Mouse (Mus musculus) kidney, postnatal 14 days (tissue): ENCODE results near the gene Ss18l2.
A peak's percentile ranks its signal among the peaks of the same experiment; 100 is the strongest.

Experiments used
- DNase-seq: peaks from one replicate; pipeline ENCODE4 v3.0.0; 2022; ENCODE audit warnings: mixed read lengths

Ss18l2 gene

GRCm38 (mm10) chr9:121704646-121705625 is 5.2 kb upstream of the Ss18l2 start, which contains the start of gene Sec22c:
Sec22c (minus strand) TSS chr9:121705490.
- peak; percentile 95 for DNase-seq

DNA sequence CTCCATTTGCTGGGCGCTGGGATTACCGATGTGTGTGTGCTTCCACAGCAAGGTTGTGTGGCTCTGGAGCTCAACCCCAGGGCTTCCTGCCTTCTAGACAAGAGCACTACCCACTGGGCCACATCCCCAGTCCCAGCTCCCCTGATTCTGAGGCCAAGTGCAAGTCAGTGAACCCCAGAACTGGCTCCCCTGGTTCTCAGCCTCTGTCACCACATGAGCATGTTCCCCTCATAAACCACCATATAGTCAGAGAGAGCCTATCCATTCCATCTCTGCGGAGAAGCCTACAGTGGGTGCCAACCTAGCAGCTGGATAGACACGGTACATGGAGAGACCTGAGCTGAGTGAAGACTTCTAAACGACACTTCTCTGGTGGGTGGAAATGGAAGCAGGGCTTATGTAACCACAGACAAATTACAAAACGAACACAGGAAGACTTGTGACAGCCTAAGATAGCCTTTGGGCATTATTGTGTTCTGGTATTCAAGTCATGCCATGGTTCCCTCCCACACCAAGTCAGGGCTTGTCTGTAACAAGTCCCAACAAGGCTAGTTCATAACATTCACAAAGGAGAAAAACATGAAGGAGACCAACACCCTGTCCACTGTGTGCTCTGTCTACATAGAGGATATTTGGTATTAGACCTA is 4.0 kb upstream of the Ss18l2 start:
- DNase-seq, result no peak

GRCm38 (mm10) chr9:121707801-121708200 is 2.3 kb upstream of the Ss18l2 start:
- no peak for DNase-seq

DNA sequence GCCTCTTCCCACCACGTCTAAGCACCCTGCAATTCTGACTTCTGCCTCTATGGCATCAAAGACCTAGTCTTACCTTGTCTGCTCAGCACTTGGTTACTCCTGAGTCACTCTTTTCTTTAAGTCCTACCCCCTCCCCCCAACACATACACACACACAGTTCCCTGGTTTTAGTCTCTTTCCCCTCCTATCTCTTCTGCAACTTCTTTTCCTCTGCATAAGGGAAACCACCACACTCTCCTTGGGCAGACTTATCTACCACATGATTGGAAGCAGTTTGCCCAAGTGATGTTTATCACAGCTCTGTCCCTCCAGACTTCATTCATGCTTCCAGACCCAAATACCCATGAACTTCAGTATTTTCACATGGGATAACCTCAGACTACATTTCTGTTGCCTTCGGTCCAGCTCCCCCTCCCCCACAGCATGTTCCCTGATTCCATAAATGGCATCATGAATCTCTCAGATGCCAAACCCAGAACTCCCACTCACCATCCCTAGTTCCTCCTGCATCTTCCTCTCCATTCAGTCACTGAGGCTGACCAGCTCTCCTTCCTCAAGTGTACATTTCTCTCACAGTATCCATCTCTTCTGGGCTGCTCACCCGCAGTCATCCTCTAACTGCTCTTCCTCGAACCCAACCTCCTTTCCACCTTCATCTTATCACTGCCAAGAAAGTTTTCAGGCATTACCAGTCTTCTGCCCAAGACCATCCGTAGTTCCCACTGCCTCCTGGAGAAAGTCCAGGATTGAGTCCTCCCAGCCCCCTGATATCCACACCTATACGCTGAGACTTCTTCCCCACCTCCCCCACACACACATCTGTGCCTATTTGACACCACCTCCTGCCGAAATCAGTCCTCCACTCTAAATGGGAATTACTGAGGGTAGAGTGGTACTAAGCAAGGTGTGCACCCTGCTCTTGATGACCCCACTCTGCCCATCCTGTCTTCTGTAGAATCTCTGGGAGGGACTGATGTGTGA is 1.3 kb upstream of the Ss18l2 start:
- no peak for DNase-seq

- no peak for DNase-seq
These were observed 451 bp downstream of the Ss18l2 start for GRCm38 (mm10) chr9:121710584-121710975.

- no peak for DNase-seq
These were observed 6.9 kb downstream of the Ss18l2 start for GRCm38 (mm10) chr9:121717048-121717447.

DNA sequence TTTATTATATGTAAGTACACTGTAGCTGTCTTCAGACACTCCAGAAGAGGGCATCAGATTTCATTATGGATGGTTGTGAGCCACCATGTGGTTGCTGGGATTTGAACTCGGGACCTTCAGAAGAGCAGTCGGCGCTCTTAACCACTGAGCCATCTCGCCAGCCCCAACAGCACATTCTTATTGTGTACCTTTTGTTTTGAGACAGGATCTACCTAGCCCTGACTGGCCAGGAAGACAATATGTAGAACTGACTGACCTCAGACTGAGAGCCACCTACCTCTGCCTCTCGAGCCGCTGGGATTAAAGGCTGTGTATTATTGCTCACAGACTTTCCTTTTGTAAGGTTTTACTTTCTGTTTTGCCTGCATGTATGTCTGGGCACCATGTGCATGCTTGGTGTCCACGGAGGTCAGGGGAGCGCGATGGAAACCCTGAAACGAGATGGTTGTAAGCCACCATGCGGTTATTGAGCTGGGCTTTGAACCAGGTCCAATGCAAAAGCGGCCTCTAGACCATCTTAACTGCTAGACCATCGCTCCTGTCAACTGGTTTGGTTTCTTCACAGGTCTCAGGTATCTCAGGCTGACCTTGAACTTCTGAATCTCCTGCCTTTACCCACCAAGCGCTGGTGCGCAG is 8.1 kb downstream of the Ss18l2 start:
- DNase-seq, result no peak

- DNase-seq, result peak; percentile 99
These were observed 8.7 kb downstream of the Ss18l2 start, which contains the start of gene Nktr for GRCm38 (mm10) chr9:121718792-121719318. Nktr (plus strand) TSS chr9:121719169.

DNA sequence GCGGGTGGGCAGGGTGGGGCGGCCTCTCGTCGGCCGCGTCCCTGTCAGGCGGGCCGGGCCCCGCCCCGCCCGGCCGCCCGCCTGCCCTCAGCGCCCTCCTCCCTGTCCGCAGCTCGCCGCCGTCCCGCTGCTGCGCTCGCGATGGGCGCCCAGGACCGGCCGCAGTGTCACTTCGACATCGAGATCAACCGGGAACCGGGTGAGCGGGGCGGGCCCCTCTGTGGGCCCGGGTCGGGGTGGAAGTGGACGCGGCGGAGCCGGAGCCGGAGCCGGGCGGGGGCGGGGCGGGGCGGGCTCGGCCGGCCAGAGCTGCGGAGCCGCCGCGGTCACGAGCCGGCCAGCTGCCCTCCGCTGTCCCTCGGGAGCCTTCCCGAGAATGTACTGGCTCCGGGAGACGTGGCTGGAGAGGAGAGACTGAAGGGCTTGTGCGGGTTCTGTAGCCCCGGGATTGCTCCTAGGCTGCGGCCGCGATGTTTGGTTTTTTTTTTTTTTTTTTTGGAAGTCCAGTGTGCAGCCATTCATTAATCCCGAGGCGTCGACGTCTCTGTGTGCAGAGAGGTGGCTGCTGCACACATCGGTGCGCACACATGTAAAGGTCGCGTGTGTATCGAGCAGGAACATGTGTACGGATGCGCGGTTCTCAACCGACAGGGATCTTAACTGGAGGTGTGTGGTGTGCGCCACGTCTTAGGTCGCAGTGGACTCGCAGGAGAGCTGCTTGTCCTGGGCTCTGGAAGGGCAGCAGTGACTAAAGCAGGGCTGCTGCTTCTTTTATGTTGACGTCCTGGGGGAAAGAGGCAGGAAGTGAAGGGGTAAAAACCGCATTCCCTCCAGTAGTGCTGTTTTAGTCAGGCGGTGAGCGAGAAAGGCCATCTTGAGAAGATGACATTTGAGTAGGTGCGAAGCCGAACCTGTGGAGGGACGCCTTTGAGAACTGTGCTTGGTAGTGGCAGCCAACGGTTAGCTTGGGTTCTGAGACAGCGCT is 9.5 kb downstream of the Ss18l2 start:
- DNase-seq, result peak; percentile 47

- no peak for DNase-seq
These were observed 30.4 kb downstream of the Ss18l2 start for GRCm38 (mm10) chr9:121740490-121740889.

DNA sequence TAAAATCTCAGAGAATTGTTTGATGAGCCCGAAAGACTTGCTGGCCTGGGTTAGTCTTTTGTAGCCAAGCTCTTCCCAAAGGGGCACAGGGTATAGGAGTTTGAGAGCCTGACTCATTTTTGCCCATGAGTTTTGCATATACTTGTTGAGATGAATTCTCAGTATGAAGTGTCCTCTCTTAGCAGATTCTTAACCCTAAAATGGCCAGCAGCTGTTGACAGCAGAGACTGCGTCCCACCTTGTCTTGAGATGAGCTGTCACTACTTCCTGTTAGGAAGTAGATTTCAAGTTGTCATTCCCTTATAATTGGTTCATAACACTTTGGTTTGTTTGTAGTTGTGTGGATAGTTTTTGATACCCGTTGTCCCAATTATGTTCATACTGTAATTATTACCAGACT is 31.0 kb downstream of the Ss18l2 start:
- DNase-seq, result no peak

DNA sequence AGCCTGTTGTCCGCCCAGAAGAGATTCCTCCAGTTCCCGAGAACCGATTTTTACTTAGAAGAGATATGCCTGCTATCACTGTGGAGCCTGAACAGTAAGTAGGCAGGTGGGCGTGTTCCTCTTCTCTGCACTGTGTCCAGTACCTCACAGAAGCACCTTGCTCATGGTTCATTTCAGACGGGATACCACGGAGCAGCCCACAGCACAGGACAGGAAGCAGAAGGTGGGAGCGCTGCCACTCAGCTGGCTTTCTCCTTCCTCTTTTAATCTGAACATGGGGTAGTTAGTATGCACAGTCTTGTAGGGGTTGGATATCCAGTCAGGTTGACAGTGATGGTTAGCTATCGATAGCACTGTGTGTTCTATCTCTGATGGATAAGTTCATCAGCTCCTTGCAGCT is 33.9 kb downstream of the Ss18l2 start:
- DNase-seq, result no peak

DNA sequence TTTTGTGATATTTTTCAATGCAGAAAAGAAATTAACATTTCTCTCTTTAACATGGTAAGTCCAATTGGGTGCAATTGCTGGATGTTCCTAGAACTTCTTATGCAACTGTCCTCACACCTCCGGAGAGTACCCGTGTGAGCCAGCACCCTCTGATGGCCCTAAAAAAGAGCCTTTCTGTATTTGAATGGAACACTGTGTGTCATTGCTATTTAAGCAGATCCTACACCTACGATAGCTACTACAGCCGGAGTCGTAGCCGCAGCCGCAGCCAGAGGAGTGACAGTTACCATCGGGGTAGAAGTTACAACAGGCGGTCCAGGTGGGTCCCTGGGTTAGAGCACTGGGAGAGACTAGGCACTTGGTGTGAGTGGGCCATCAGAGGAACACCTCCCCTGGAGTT is 42.6 kb downstream of the Ss18l2 start:
- DNase-seq, result no peak

DNA sequence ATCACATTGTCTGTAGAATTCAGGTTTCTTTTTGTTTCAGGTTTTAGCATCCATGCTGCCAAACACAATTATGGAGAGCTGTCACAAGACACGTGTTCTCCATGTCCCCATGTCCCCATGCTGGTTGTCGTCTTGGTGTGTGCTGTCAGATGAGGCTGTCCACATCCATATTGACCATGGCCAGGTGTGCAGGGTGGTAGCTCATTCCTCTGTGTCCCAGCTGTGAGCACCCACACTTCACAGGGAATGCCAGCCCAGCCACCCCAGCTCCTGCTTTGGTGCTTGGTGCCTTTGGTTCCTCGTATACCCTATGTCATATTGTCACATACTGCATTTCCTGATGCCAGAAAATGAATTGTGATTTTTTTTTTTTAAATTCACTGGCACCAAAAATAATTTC is 44.5 kb downstream of the Ss18l2 start:
- no peak for DNase-seq

GRCm38 (mm10) chr9:121756785-121757184 is 46.7 kb downstream of the Ss18l2 start:
- no peak for DNase-seq

DNA sequence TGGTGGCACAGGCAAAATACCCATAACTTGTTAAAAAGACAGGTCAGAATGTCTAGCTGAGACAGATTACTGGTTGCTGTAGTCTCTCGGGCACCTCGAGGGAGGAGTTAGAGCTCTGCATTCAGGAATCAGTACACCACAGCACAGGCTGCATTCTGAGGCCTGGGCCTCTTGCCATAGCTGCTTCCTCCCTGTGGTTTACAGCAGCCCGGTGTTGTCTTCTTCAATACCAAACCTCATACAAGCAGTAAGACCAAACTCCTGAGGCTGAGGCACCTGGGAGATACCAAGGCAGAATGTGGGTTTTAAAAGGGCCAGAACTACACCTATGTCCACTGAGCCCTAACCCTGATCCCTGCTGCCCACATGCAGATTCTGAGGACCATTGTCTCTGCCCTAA is 47.3 kb downstream of the Ss18l2 start:
- no peak for DNase-seq

- DNase-seq, result no peak
These were observed 48.0 kb downstream of the Ss18l2 start for GRCm38 (mm10) chr9:121757835-121758814.

GRCm38 (mm10) chr9:121759091-121760081 is 49.3 kb downstream of the Ss18l2 start, which contains the start of gene Zfp651:
Zfp651 (plus strand) TSS chr9:121759330.
- peak; percentile 83 for DNase-seq
